Mouse (Mus musculus) cortical plate, adult 2 months (tissue): ENCODE data around the gene Gm38393.
A peak's percentile ranks its signal among the peaks of the same experiment; 100 is the strongest.

ENCODE experiments used
- CTCF ChIP-seq: fragments of 200-500 bp; IDR thresholded peaks from 2 replicates; pipeline ENCODE4 v1.5.1; 2011; ENCODE audit warnings: mild to moderate bottlenecking, control low read depth, low read length; ENCODE audit not compliant: insufficient read depth; ENCODE audit errors: extremely low read depth
- POLR2A ChIP-seq: fragments of 200-500 bp; IDR thresholded peaks from 2 replicates; pipeline ENCODE4 v1.6.1; 2011; ENCODE audit warnings: mild to moderate bottlenecking, low read length, control low read depth; ENCODE audit not compliant: insufficient read depth; ENCODE audit errors: extremely low read depth

GRCm38 (mm10) chr7:60003006-60003865 lies 1.6 kb downstream of the Gm38393 start:
- TF ChIP-seq CTCF (no peak), POLR2A (peak; percentile 46)
